Comparison of ENCODE assay signal across 8 mouse cellular contexts in the genomic region with DNA sequence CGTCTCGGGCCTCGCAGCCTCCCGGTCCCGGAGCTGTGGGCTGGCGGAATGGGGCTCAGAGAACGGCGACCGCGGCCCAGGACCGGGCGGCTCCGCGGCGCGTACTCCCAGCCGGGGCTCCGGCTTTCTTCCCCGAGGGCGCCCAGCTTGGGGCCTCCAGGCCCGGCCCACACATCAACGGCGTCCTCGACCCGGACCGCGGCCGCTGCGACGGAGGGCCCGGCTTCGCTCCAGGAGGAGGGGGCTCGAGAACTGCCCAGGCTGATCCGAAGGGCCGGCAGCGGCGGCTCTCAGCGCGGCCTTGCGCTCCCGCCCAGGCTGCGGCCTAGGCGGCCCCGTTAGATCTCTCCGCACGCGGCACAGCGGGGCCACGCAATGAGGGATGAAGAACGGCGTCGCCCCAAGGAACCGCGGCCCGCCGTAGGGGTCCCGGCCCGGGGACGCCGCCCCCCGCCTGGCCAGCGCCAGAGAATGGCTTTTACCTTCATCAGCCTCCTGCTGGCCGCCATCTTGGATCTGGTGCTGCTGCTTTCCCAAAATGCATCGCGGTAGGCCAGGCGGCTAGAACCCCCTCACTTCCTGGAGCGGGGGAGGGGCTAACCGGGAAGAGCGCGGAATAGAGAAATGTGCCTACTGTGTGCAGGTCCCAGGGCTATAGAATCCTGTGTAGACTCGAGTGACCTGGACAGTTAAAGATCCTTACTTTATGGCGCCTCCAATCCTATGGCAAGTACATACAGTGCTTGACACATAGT. TPM values are rescaled to one million over a fixed set of nuclear protein-coding genes. Genes with fewer than 3 reads are reported as not detected.
DNase-seq lines count a peak whose midpoint lies in the region; ATAC-seq and TF ChIP-seq lines count a peak whose summit lies in the region.

No protein-coding gene starts in this region.

- TF ChIP-seq RAD21 in MEL (IDR thresholded peaks at IDR 0.05; ENCODE audit: low read depth, low read length) = no peak

- H3K4me3 ChIP-seq in MEL (ENCODE audit: control insufficient read depth in 1 of 2, insufficient read depth in 1 of 2, low read depth in 2 of 2, low read length in 2 of 2) = peak overlapping the region; percentile 85
- peak overlapping the region; percentile 99 for H3K4me3 ChIP-seq in cerebellum, adult 2 months (replicated peaks; ENCODE audit: insufficient read depth, low read depth, low read length)
- H3K4me3 ChIP-seq in forebrain, postnatal 0 days (ENCODE audit: low read depth, low read length) = peak overlapping the region; percentile 75
- peak overlapping the region; percentile 100 for H3K4me3 ChIP-seq in lung, embryonic 14.5 days (ENCODE audit: low read depth, low read length)
- H3K4me3 ChIP-seq in olfactory bulb, adult 2 months (ENCODE audit: insufficient read depth, low read depth, low read length) = peak overlapping the region; percentile 79

- peak overlapping the region; percentile 60 for H3K27ac ChIP-seq in MEL (ENCODE audit: control insufficient read depth, low read depth, low read length)
- peak overlapping the region; percentile 62 for H3K27ac ChIP-seq in cerebellum, adult 2 months (ENCODE audit: insufficient read depth, low read length)
- peak overlapping the region; percentile 77 for H3K27ac ChIP-seq in forebrain, postnatal 0 days (ENCODE audit: low read depth, low read length)
- peak overlapping the region; percentile 88 for H3K27ac ChIP-seq in lung, embryonic 14.5 days (ENCODE audit: low read depth)
- H3K27ac ChIP-seq in olfactory bulb, adult 2 months (ENCODE audit: insufficient read depth, low read depth, low read length) = peak overlapping the region; percentile 64

- TF ChIP-seq EP300 in MEL (IDR thresholded peaks at IDR 0.05; ENCODE audit: low read depth in 1 of 2, low read length in 2 of 2) = peak; percentile 3 to 55; a peak in 3 of 4 replicates

- peak overlapping the region; percentile 71 for H3K4me2 ChIP-seq in forebrain, postnatal 0 days (ENCODE audit: low read depth)
- peak overlapping the region; percentile 92 for H3K4me2 ChIP-seq in lung, embryonic 14.5 days

- no peak for TF ChIP-seq CTCF in MEL (IDR thresholded peaks at IDR 0.05 in 2 of 3, conservative IDR thresholded peaks at IDR 0.05 in 1 of 3; ENCODE audit: control insufficient read depth in 1 of 3, insufficient read depth in 1 of 3, low read depth in 2 of 3, low read length in 3 of 3, poor library complexity in 1 of 3, severe bottlenecking in 1 of 3)
- TF ChIP-seq CTCF in cerebellum, adult 2 months (IDR thresholded peaks at IDR 0.05; ENCODE audit: borderline replicate concordance, insufficient read depth, low read depth, low read length) = no peak
- TF ChIP-seq CTCF in forebrain, postnatal 0 days (IDR thresholded peaks at IDR 0.05; ENCODE audit: low read depth) = no peak; the same call in 1 of the 2 replicates
- no peak for TF ChIP-seq CTCF in lung, embryonic 14.5 days (IDR thresholded peaks at IDR 0.05; ENCODE audit: low read depth)
- TF ChIP-seq CTCF in olfactory bulb, adult 2 months (IDR thresholded peaks at IDR 0.05; ENCODE audit: insufficient read depth, low read depth, low read length) = no peak

- peak; percentile 77 to 86; a peak in 3 of 4 replicates for TF ChIP-seq POLR2A in MEL (IDR thresholded peaks at IDR 0.05; ENCODE audit: control insufficient read depth in 1 of 2, insufficient read depth in 1 of 2, low read depth in 1 of 2, low read length in 2 of 2, poor library complexity in 1 of 2)
- TF ChIP-seq POLR2A in cerebellum, adult 2 months (IDR thresholded peaks at IDR 0.05; ENCODE audit: borderline replicate concordance, insufficient read depth, low read length) = peak; percentile 54; the same call in 1 of the 2 replicates
- TF ChIP-seq POLR2A in olfactory bulb, adult 2 months (IDR thresholded peaks at IDR 0.05; ENCODE audit: insufficient read depth, low read depth, low read length) = peak; percentile 40; the same call in 1 of the 2 replicates

- peak; percentile 91 for ATAC-seq in forebrain, postnatal 0 days
- peak; percentile 86 for ATAC-seq in lung, embryonic 14.5 days (ENCODE audit: insufficient read depth)

- H3K36me3 ChIP-seq in MEL (ENCODE audit: control insufficient read depth in 1 of 2, insufficient read depth in 2 of 2, low read length in 2 of 2) = peaks cover 11 to 30% of the 10 kb centered on the region in 2 experiments
- no peaks in the 10 kb centered on the region for H3K36me3 ChIP-seq in forebrain, postnatal 0 days (ENCODE audit: insufficient read depth)
- H3K36me3 ChIP-seq in lung, embryonic 14.5 days (ENCODE audit: insufficient read depth) = peaks cover 9% of the 10 kb centered on the region; the same call in 1 of the 2 replicates

- H3K9me3 ChIP-seq in MEL (replicated peaks; ENCODE audit: insufficient read depth, low read length) = no peaks in the 10 kb centered on the region
- no peaks in the 10 kb centered on the region for H3K9me3 ChIP-seq in forebrain, postnatal 0 days (ENCODE audit: low read length)
- no peaks in the 10 kb centered on the region for H3K9me3 ChIP-seq in lung, embryonic 14.5 days (ENCODE audit: low read depth, low read length)

- no peaks in the 10 kb centered on the region for H3K27me3 ChIP-seq in MEL (ENCODE audit: control insufficient read depth in 1 of 2, insufficient read depth in 2 of 2, low read length in 2 of 2)
- H3K27me3 ChIP-seq in cerebellum, adult 2 months (ENCODE audit: control insufficient read depth, insufficient read depth, low read length) = no peaks in the 10 kb centered on the region
- no peaks in the 10 kb centered on the region for H3K27me3 ChIP-seq in forebrain, postnatal 0 days (ENCODE audit: insufficient read depth, low read length)
- 0 out of 2 replicates have a peak, but pooled peaks cover under 1% of the 10 kb centered on the region for H3K27me3 ChIP-seq in lung, embryonic 14.5 days (ENCODE audit: insufficient read depth, low read length)

- peaks cover 9 to 18% of the 10 kb centered on the region in 2 experiments for H3K4me1 ChIP-seq in MEL (ENCODE audit: control insufficient read depth in 1 of 2, insufficient read depth in 2 of 2, low read length in 2 of 2)
- no peaks in the 10 kb centered on the region; the same call in 1 of the 2 replicates for H3K4me1 ChIP-seq in cerebellum, adult 2 months (ENCODE audit: control insufficient read depth, insufficient read depth, low read length)
- H3K4me1 ChIP-seq in forebrain, postnatal 0 days (ENCODE audit: insufficient read depth) = peaks cover 14% of the 10 kb centered on the region; the same call in 1 of the 2 replicates
- H3K4me1 ChIP-seq in lung, embryonic 14.5 days (ENCODE audit: insufficient read depth) = peaks cover 4% of the 10 kb centered on the region; the same call in 1 of the 2 replicates
- peaks cover 5% of the 10 kb centered on the region; the same call in 1 of the 2 replicates for H3K4me1 ChIP-seq in olfactory bulb, adult 2 months (ENCODE audit: control insufficient read depth, insufficient read depth, low read length)

- H3K79me2 ChIP-seq in MEL (ENCODE audit: control insufficient read depth, insufficient read depth, low read length, poor library complexity) = peaks cover 40% of the 10 kb centered on the region

- H3K9ac ChIP-seq in MEL (ENCODE audit: control insufficient read depth, low read depth, low read length, poor library complexity, severe bottlenecking) = peak overlapping the region; percentile 95
- H3K9ac ChIP-seq in forebrain, postnatal 0 days = peak overlapping the region; percentile 97
- H3K9ac ChIP-seq in lung, embryonic 14.5 days = peak overlapping the region; percentile 100

- WGBS in cerebellum, adult 2 months = under 1% methylated on average over 72 of the region's 72 CpGs
- WGBS in forebrain, postnatal 0 days = 1% methylated on average over 61 of the region's 72 CpGs
- WGBS in lung, embryonic 14.5 days = under 1% methylated on average over 72 of the region's 72 CpGs
- WGBS in olfactory bulb, adult 2 months = under 1% methylated on average over 72 of the region's 72 CpGs

- DNase-seq in MEL (ENCODE audit: low read depth, low spot score) = peak; percentile 91
- peak; percentile 87 to 88 for DNase-seq in cerebellum, adult 2 months
- DNase-seq in forebrain, postnatal 0 days = peak; percentile 89
- peak; percentile 85 for DNase-seq in heart, postnatal 4 days
- peak; percentile 72 to 81 for DNase-seq in layer of hippocampus, adult 8-10 months (ENCODE audit: low spot score in 2 of 2)
- DNase-seq in lung, embryonic 14.5 days = peak; percentile 93
- DNase-seq in thymus, adult 18-20 months = peak; percentile 74 to 83

RNA-seq across cellular contexts. Expression of gene Ube2l3, which starts 1.3 kb away (rescaled TPM):
- 137 and 166 TPM in 2 replicates for total RNA-seq in MEL (2012; rRNA removed)
- 1,000 to 10,000 TPM in 1 of 2 experiments, 100 to 1,000 TPM in 1; 297 to 2,006 TPM for polyA plus RNA-seq in MEL (2012; ENCODE audit: insufficient read depth in 1 of 2, insufficient read length in 2 of 2, low read depth in 1 of 2, low replicate concordance in 2 of 2, missing spikeins in 1 of 2)
- polyA plus RNA-seq in cerebellum, adult 2 months (2012; rRNA removed) = 128 and 133 TPM in 2 replicates
- 127 and 136 TPM in 2 replicates for total RNA-seq in forebrain, postnatal 0 days (2014; rRNA removed)
- polyA plus RNA-seq in forebrain, postnatal 0 days (2015; fragmentation: Nextera tagmentation; extraction: Ambion mirVana) = 330 and 371 TPM in 2 replicates
- 100 to 1,000 TPM; 154 to 157 TPM for total RNA-seq in heart, postnatal 4 days (2021)
- total RNA-seq in layer of hippocampus, adult 8-10 months (2022) = 100 to 1,000 TPM; 126 to 157 (median 142) TPM
- polyA plus RNA-seq in lung, embryonic 14.5 days (2014; fragmentation: Nextera tagmentation; extraction: Ambion mirVana) = 349 and 371 TPM in 2 replicates
- polyA plus RNA-seq in olfactory bulb, adult 2 months (2012; ENCODE audit: insufficient read depth, insufficient read length, low replicate concordance, missing spikeins) = not detected in 2 replicates

RNA-seq across cellular contexts. Expression of gene Rimbp3, which starts 7.3 kb away (rescaled TPM):
- total RNA-seq in MEL (2012; rRNA removed) = 0.36 and 0.62 TPM in 2 replicates
- under 1 TPM in 1 of 2 experiments, not detected in 1; 0.35 TPM for polyA plus RNA-seq in MEL (2012; ENCODE audit: insufficient read depth in 1 of 2, insufficient read length in 2 of 2, low read depth in 1 of 2, low replicate concordance in 2 of 2, missing spikeins in 1 of 2)
- 0.55 and 0.57 TPM in 2 replicates for polyA plus RNA-seq in cerebellum, adult 2 months (2012; rRNA removed)
- total RNA-seq in forebrain, postnatal 0 days (2014; rRNA removed) = 3.0 and 3.3 TPM in 2 replicates
- polyA plus RNA-seq in forebrain, postnatal 0 days (2015; fragmentation: Nextera tagmentation; extraction: Ambion mirVana) = 0.92 and 1.3 TPM in 2 replicates
- total RNA-seq in heart, postnatal 4 days (2021) = under 1 TPM; 0.43 TPM
- total RNA-seq in layer of hippocampus, adult 8-10 months (2022) = 1 to 10 TPM; 2.8 to 3.8 (median 3.5) TPM
- polyA plus RNA-seq in lung, embryonic 14.5 days (2014; fragmentation: Nextera tagmentation; extraction: Ambion mirVana) = 0.13 and 0.30 TPM in 2 replicates
- not detected in 2 replicates for polyA plus RNA-seq in olfactory bulb, adult 2 months (2012; ENCODE audit: insufficient read depth, insufficient read length, low replicate concordance, missing spikeins)

RNA-seq across cellular contexts. Expression of gene Hic2, which starts 32.2 kb away (rescaled TPM):
- 5.8 and 5.9 TPM in 2 replicates for total RNA-seq in MEL (2012; rRNA removed)
- 1 to 10 TPM in 1 of 2 experiments, not detected in 1; 9.5 TPM for polyA plus RNA-seq in MEL (2012; ENCODE audit: insufficient read depth in 1 of 2, insufficient read length in 2 of 2, low read depth in 1 of 2, low replicate concordance in 2 of 2, missing spikeins in 1 of 2)
- 4.1 TPM in 2 replicates for polyA plus RNA-seq in cerebellum, adult 2 months (2012; rRNA removed)
- 10.4 and 14.9 TPM in 2 replicates for total RNA-seq in forebrain, postnatal 0 days (2014; rRNA removed)
- 2.7 and 4.3 TPM in 2 replicates for polyA plus RNA-seq in forebrain, postnatal 0 days (2015; fragmentation: Nextera tagmentation; extraction: Ambion mirVana)
- total RNA-seq in heart, postnatal 4 days (2021) = 1 to 10 TPM; 7.0 to 7.1 TPM
- 1 to 10 TPM; 4.1 to 7.2 (median 6.5) TPM for total RNA-seq in layer of hippocampus, adult 8-10 months (2022)
- polyA plus RNA-seq in lung, embryonic 14.5 days (2014; fragmentation: Nextera tagmentation; extraction: Ambion mirVana) = 3.4 and 4.3 TPM in 2 replicates
- polyA plus RNA-seq in olfactory bulb, adult 2 months (2012; ENCODE audit: insufficient read depth, insufficient read length, low replicate concordance, missing spikeins) = not detected in 2 replicates

RNA-seq across cellular contexts. Expression of gene Ccdc116, which starts 54.1 kb away (rescaled TPM):
- total RNA-seq in MEL (2012; rRNA removed) = 3.4 and 4.9 TPM in 2 replicates
- 1 to 10 TPM in 1 of 2 experiments, not detected in 1; 7.9 TPM for polyA plus RNA-seq in MEL (2012; ENCODE audit: insufficient read depth in 1 of 2, insufficient read length in 2 of 2, low read depth in 1 of 2, low replicate concordance in 2 of 2, missing spikeins in 1 of 2)
- polyA plus RNA-seq in cerebellum, adult 2 months (2012; rRNA removed) = 1.5 TPM in 2 replicates
- total RNA-seq in forebrain, postnatal 0 days (2014; rRNA removed) = 5.5 and 6.2 TPM in 2 replicates
- polyA plus RNA-seq in forebrain, postnatal 0 days (2015; fragmentation: Nextera tagmentation; extraction: Ambion mirVana) = 2.5 and 4.1 TPM in 2 replicates
- total RNA-seq in heart, postnatal 4 days (2021) = under 1 TPM; 0.26 to 0.32 TPM
- total RNA-seq in layer of hippocampus, adult 8-10 months (2022) = 1 to 10 TPM in 3 of 4 experiments, under 1 TPM in 1; 0.71 to 2.4 (median 1.6) TPM
- polyA plus RNA-seq in lung, embryonic 14.5 days (2014; fragmentation: Nextera tagmentation; extraction: Ambion mirVana) = 0.64 and 0.78 TPM in 2 replicates
- not detected in 2 replicates for polyA plus RNA-seq in olfactory bulb, adult 2 months (2012; ENCODE audit: insufficient read depth, insufficient read length, low replicate concordance, missing spikeins)

RNA-seq across cellular contexts. Expression of gene Ydjc, which starts 56.7 kb away (rescaled TPM):
- 56.7 TPM in 2 replicates for total RNA-seq in MEL (2012; rRNA removed)
- 10 to 100 TPM in 1 of 2 experiments, not detected in 1; 68.5 TPM for polyA plus RNA-seq in MEL (2012; ENCODE audit: insufficient read depth in 1 of 2, insufficient read length in 2 of 2, low read depth in 1 of 2, low replicate concordance in 2 of 2, missing spikeins in 1 of 2)
- 13.8 and 15.3 TPM in 2 replicates for polyA plus RNA-seq in cerebellum, adult 2 months (2012; rRNA removed)
- 57.4 and 73.2 TPM in 2 replicates for total RNA-seq in forebrain, postnatal 0 days (2014; rRNA removed)
- polyA plus RNA-seq in forebrain, postnatal 0 days (2015; fragmentation: Nextera tagmentation; extraction: Ambion mirVana) = 44.7 and 45.0 TPM in 2 replicates
- 1 to 10 TPM; 1.9 to 2.9 TPM for total RNA-seq in heart, postnatal 4 days (2021)
- total RNA-seq in layer of hippocampus, adult 8-10 months (2022) = 10 to 100 TPM; 23.2 to 31.9 (median 25.8) TPM
- 10.1 TPM in 2 replicates for polyA plus RNA-seq in lung, embryonic 14.5 days (2014; fragmentation: Nextera tagmentation; extraction: Ambion mirVana)
- polyA plus RNA-seq in olfactory bulb, adult 2 months (2012; ENCODE audit: insufficient read depth, insufficient read length, low replicate concordance, missing spikeins) = not detected in 2 replicates

Comparison
In these comparisons a context has a peak if more than half of its experiments do, and no peak if none do; other contexts are left out.
1. Peak in every context shown above with its lines: DNase-seq, ATAC-seq, H3K4me3 ChIP-seq and H3K27ac ChIP-seq.